Comparison of ENCODE assay signal across 9 mouse cellular contexts in the genomic region with DNA sequence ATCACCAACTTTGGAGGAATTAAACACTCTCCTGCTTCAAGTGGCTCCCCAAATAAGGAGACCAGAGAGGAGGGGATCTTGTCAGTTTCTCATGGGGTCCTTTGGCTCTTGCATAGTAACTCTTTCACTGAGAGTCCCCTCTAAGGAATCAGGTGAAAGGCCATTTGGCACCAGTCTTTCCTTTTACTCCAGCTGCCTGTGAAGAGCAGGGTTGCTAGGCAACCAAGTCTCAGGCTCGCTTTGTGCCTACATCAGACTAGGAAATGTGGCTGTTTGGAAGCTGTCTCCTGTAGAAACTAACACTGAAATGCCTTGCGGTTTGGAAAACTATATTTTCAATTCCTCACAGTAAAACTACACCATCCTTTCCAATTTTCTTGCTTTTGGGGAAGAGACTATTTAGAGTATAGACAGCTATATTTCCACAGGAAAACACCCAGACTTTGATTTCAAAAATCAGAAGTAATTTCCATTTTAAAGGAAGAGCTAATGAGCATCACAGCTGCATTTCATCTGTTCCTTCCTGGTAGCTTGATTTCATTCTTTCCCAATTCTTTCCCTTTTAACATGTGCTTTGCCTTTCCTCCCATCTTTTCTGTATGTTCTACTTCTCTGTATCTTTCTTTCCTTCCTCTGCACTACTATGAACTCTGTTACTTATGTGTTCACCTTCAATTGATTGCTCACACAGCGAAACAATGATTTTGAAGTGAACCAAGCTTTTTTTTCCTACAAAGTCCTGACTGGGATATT.
DNase-seq lines count a peak whose midpoint lies in the region; ATAC-seq and TF ChIP-seq lines count a peak whose summit lies in the region.
"Had no signal": no experiment of that assay in that cellular context is flagged by ENCODE, and none has a peak within 500 bp of the region (broad histone marks: within the 10 kb centered on the region; RNA-seq: fewer than 3 reads in every experiment).

No protein-coding gene starts in this region.

- H3K36me3 ChIP-seq in kidney, postnatal 0 days (ENCODE audit: insufficient read depth, low read length): no peaks in the 10 kb centered on the region
- H3K36me3 ChIP-seq in liver, embryonic 11.5 days (ENCODE audit: control insufficient read depth, insufficient read depth, low read length): no peaks in the 10 kb centered on the region
- H3K36me3 ChIP-seq: heart, embryonic 13.5 days had no signal

- H3K4me1 ChIP-seq in kidney, postnatal 0 days (replicated peaks; ENCODE audit: insufficient read depth, low read length): no peaks in the 10 kb centered on the region
- no peaks in the 10 kb centered on the region for H3K4me1 ChIP-seq in liver, embryonic 11.5 days (replicated peaks; ENCODE audit: control insufficient read depth, insufficient read depth, low read length)

- no peak overlapping the region for H3K9ac ChIP-seq in kidney, postnatal 0 days (ENCODE audit: low read depth, low read length)
- H3K9ac ChIP-seq in liver, embryonic 11.5 days (ENCODE audit: low read depth, low read length): no peak overlapping the region
- H3K9ac ChIP-seq: heart, embryonic 13.5 days had no signal

- no peak overlapping the region for H3K4me3 ChIP-seq in kidney, postnatal 0 days (replicated peaks; ENCODE audit: low read depth, low read length)
- no peak overlapping the region for H3K4me3 ChIP-seq in liver, embryonic 11.5 days (ENCODE audit: low read depth, low read length)
- H3K4me3 ChIP-seq: heart, embryonic 13.5 days had no signal

- DNase-seq in kidney, postnatal 0 days (ENCODE audit: low spot score): peak; percentile 59
- no peak for DNase-seq in kidney, adult 9 months
- peak; percentile 37 to 70 for DNase-seq in frontal cortex, postnatal 36 days (ENCODE audit: low spot score in 2 of 2)
- peak; percentile 78 to 81 for DNase-seq in left cerebral cortex, postnatal 25 days (ENCODE audit: low spot score in 2 of 2)
- peak; percentile 57 to 61 for DNase-seq in right cerebral cortex, adult 2 months (ENCODE audit: low spot score in 2 of 2)
- no peak for DNase-seq in lung, postnatal 4 days
- no peak for DNase-seq in liver, embryonic 11.5 days (ENCODE audit: low spot score)
- DNase-seq in urinary bladder, postnatal 25 days (ENCODE audit: low spot score): no peak

- ATAC-seq in kidney, postnatal 0 days (replicated peaks; ENCODE audit: low FRiP score, low read depth): no peak
- ATAC-seq in liver, embryonic 11.5 days (replicated peaks; ENCODE audit: low FRiP score): no peak

- H3K9me3 ChIP-seq in kidney, postnatal 0 days (replicated peaks; ENCODE audit: low read length): no peaks in the 10 kb centered on the region
- no peaks in the 10 kb centered on the region for H3K9me3 ChIP-seq in liver, embryonic 11.5 days (ENCODE audit: control insufficient read depth, low read length)
- H3K9me3 ChIP-seq: heart, embryonic 13.5 days had no signal

- no peak overlapping the region for H3K27ac ChIP-seq in kidney, postnatal 0 days
- H3K27ac ChIP-seq in liver, embryonic 11.5 days (ENCODE audit: low read depth, low read length): no peak overlapping the region
- H3K27ac ChIP-seq: heart, embryonic 13.5 days had no signal

- no peaks in the 10 kb centered on the region for H3K27me3 ChIP-seq in kidney, postnatal 0 days (ENCODE audit: insufficient read depth, low read length)
- H3K27me3 ChIP-seq in liver, embryonic 11.5 days (replicated peaks; ENCODE audit: control insufficient read depth, insufficient read depth, low read length): no peaks in the 10 kb centered on the region
- H3K27me3 ChIP-seq: heart, embryonic 13.5 days had no signal

- H3K4me2 ChIP-seq in kidney, postnatal 0 days (ENCODE audit: low read length): no peak overlapping the region
- H3K4me2 ChIP-seq in liver, embryonic 11.5 days: no peak overlapping the region
- H3K4me2 ChIP-seq: heart, embryonic 13.5 days had no signal

- no peak for TF ChIP-seq CTCF in kidney, postnatal 0 days (IDR thresholded peaks at IDR 0.05; ENCODE audit: low read depth)

- WGBS in kidney, postnatal 0 days: 18% methylated on average over 3 of the region's 3 CpGs
- 37% methylated on average over 3 of the region's 3 CpGs for whole genome bisulfite sequencing in liver, embryonic 11.5 days

- intact Hi-C loops in left cerebral cortex, postnatal 25 days (cut with DNase I): no loop called here

Comparison
In these comparisons a context has a peak if more than half of its experiments do, and no peak if none do; other contexts are left out.
1. DNase-seq: peak in kidney, postnatal 0 days (single experiment), frontal cortex, postnatal 36 days (2 of 2), left cerebral cortex, postnatal 25 days (2 of 2) and right cerebral cortex, adult 2 months (2 of 2); none in kidney, adult 9 months (single experiment), lung, postnatal 4 days (0 of 2), liver, embryonic 11.5 days (single experiment) and urinary bladder, postnatal 25 days (single experiment).